Mouse (Mus musculus) cortical plate, adult 2 months (tissue): ENCODE results near the gene Myl9.

Source experiments
- CTCF ChIP-seq: fragments of 200-500 bp; IDR thresholded peaks from 2 replicates; pipeline ENCODE4 v1.5.1; 2011; ENCODE audit warnings: mild to moderate bottlenecking, control low read depth, low read length; ENCODE audit not compliant: insufficient read depth; ENCODE audit errors: extremely low read depth
- POLR2A ChIP-seq: fragments of 200-500 bp; IDR thresholded peaks from 2 replicates; pipeline ENCODE4 v1.6.1; 2011; ENCODE audit warnings: mild to moderate bottlenecking, low read length, control low read depth; ENCODE audit not compliant: insufficient read depth; ENCODE audit errors: extremely low read depth

DNA sequence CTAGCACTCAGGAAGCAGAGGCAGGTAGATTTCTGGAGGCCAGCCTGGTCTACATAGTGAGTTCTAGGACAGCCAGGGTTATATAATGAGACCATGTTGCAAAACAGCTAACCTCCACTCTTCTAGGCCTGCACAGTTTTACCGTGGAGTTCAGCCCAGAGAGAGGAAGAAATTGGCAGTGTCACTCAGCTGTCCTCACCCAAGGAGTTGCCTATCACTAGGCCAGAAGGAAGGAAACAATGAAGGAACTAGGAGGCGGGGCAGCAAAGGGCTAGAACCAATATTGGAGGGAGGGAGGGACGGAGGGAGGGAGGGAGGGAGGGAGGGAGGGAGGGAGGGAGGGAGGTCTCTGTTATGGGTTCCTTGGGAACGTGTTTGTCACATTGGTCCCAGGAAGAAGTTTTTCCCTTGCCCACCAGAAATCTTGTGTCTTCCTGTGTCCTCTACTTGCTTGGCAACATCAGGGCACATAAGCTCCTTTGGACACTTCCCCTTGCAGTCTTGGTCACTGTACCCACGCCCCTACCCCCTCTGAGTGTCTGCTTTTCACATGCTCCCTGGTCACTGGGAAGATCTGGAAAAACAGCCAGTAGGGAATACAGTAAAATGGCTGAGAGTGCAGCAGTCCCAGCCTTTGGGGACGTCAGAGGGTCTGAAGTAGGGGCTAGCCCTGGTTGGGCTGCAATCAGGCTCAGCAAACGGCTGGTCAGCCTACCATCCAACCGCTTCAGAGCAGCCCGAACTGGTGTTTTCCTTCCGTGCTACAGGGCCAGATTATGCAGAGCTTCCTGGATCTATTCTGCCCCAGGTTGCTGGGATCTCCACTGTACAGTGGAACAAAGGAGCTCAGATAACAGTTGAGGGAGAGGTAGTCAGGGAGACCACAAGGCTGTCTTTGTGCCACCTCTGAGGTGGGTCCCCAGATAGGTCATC lies 45.4 kb upstream of the Myl9 start:
- TF ChIP-seq CTCF (no peak), POLR2A (no peak)
